Mouse (Mus musculus): Measurements from ENCODE around the gene Slfn14.
"Not testable (repeated sequence)": the region's sequence is repeated elsewhere in the genome, so short reads cannot be mapped to it uniquely, and the experiment has no call there.

Gene Slfn14

GRCm38 (mm10) chr11:83282084-83282483 is 4.4 kb downstream of the Slfn14 start:
- DNase-seq (ENCODE audit: low spot score in 2 of 2) = no peak

- DNase-seq (ENCODE audit: low spot score in 2 of 2) = no peak
These were observed 6.8 kb downstream of the Slfn14 start for GRCm38 (mm10) chr11:83279691-83280090.

- DNase-seq (ENCODE audit: low spot score in 2 of 2) = no peak
These were observed 7.5 kb downstream of the Slfn14 start for GRCm38 (mm10) chr11:83279024-83279423.

- DNase-seq (ENCODE audit: low spot score in 2 of 2) = no peak
These were observed 10.3 kb downstream of the Slfn14 start for GRCm38 (mm10) chr11:83276251-83276650.

GRCm38 (mm10) chr11:83271951-83272843 is 14.3 kb downstream of the Slfn14 start:
- peak; percentile 41 to 59 for DNase-seq (ENCODE audit: low spot score in 2 of 2)

- DNase-seq (ENCODE audit: low spot score in 2 of 2) = peak; percentile 81 to 88
These were observed 15.2 kb downstream of the Slfn14 start for GRCm38 (mm10) chr11:83271151-83271950.

GRCm38 (mm10) chr11:83270842-83271150 is 15.7 kb downstream of the Slfn14 start:
- DNase-seq (ENCODE audit: low spot score in 2 of 2) = no peak

GRCm38 (mm10) chr11:83263146-83263545 is 23.4 kb downstream of the Slfn14 start:
- DNase-seq (ENCODE audit: low spot score in 2 of 2) = peak in 1 of 2 experiments; percentile 28

- peak; percentile 21 to 53 for DNase-seq (ENCODE audit: low spot score in 2 of 2)
These were observed 23.9 kb downstream of the Slfn14 start for GRCm38 (mm10) chr11:83262673-83263072.

- DNase-seq (ENCODE audit: low spot score in 2 of 2) = not testable (repeated sequence)
These were observed 29.3 kb downstream of the Slfn14 start for GRCm38 (mm10) chr11:83257211-83257610.

- no peak for DNase-seq (ENCODE audit: low spot score in 2 of 2)
These were observed 46.7 kb downstream of the Slfn14 start for GRCm38 (mm10) chr11:83239811-83240210.

GRCm38 (mm10) chr11:83238389-83238788 is 48.1 kb downstream of the Slfn14 start:
- no peak for DNase-seq (ENCODE audit: low spot score in 2 of 2)

GRCm38 (mm10) chr11:83237390-83237789 is 49.1 kb downstream of the Slfn14 start:
- not testable (repeated sequence) for DNase-seq (ENCODE audit: low spot score in 2 of 2)

GRCm38 (mm10) chr11:83233621-83234020 is 52.9 kb downstream of the Slfn14 start:
- peak in 1 of 2 experiments; percentile 35 for DNase-seq (ENCODE audit: low spot score in 2 of 2)

GRCm38 (mm10) chr11:83230966-83231365 is 55.6 kb downstream of the Slfn14 start:
- peak; percentile 37 to 52 for DNase-seq (ENCODE audit: low spot score in 2 of 2)

GRCm38 (mm10) chr11:83227926-83228723 is 58.4 kb downstream of the Slfn14 start:
- no peak for DNase-seq (ENCODE audit: low spot score in 2 of 2)

- DNase-seq (ENCODE audit: low spot score in 2 of 2) = no peak
These were observed 61.1 kb downstream of the Slfn14 start for GRCm38 (mm10) chr11:83225371-83225960.

Data from spleen, postnatal 36 days (tissue).